Mouse (Mus musculus) heart, embryonic 10.5 days (tissue): ENCODE results near the gene Fam120a. TPM values are rescaled to one million over a fixed set of nuclear protein-coding genes. Genes with fewer than 3 reads are reported as not detected.

ENCODE experiments used
- DNase-seq: peaks from one replicate; pipeline ENCODE4 v3.0.0-alpha.2; 2017; ENCODE audit warnings: low spot score
- H3K27ac ChIP-seq: fragments of 300-500 bp; sonication (generic); 2 replicates; pipeline ENCODE4 v1.5.1; 2016; ENCODE audit warnings: mild to moderate bottlenecking
- H3K27me3 ChIP-seq: fragments of 300-500 bp; sonication (generic); 2 replicates; pipeline ENCODE4 v1.6.1; 2016; ENCODE audit warnings: mild to moderate bottlenecking; ENCODE audit not compliant: poor library complexity, insufficient read depth, severe bottlenecking
- H3K36me3 ChIP-seq: fragments of 300-500 bp; sonication (generic); 2 replicates; pipeline ENCODE4 v1.6.1; 2016; ENCODE audit warnings: mild to moderate bottlenecking, moderate library complexity
- H3K4me1 ChIP-seq: fragments of 300-500 bp; sonication (generic); 2 replicates; pipeline ENCODE4 v1.6.1; 2016; ENCODE audit warnings: mild to moderate bottlenecking
- H3K4me3 ChIP-seq: fragments of 300-500 bp; sonication (generic); 2 replicates; pipeline ENCODE4 v1.5.1; 2016; ENCODE audit warnings: mild to moderate bottlenecking, moderate library complexity
- H3K9me3 ChIP-seq: fragments of 300-500 bp; sonication (generic); 2 replicates; pipeline ENCODE4 v1.6.1; 2016; ENCODE audit warnings: mild to moderate bottlenecking, moderate library complexity
- WGBS: fragments of 180-500 bp; shearing (Covaris S2); methylation state at CpG from one replicate; pipeline ENCODE4 v1.1.7; 2016; 5-methylcytosine and 5-hydroxymethylcytosine counted together
- polyA plus RNA-seq: library from polyadenylated mRNA; unstranded; fragments of >200 nt; fragmentation: Nextera tagmentation; extraction: Ambion mirVana; gene quantifications from 2 replicates; pipeline ENCODE4 v1.2.1, GENCODE M21; 2016

Fam120a gene
- polyA plus RNA-seq = 17.5 and 20.7 TPM in 2 replicates

- Histone ChIP-seq H3K4me1 (peaks cover 48% of the 10 kb centered on the region), H3K4me3 (peak within 1 kb of the TSS; percentile 87), H3K27ac (peak within 1 kb of the TSS; percentile 96), H3K36me3 (0 out of 2 replicates have a peak, but pooled peaks cover 10% of the 10 kb centered on the region), H3K27me3 (no peaks in the 10 kb centered on the region), H3K9me3 (no peaks in the 10 kb centered on the region)
- 4% methylated on average over 115 of the region's 116 CpGs for WGBS
- DNase-seq = peak; percentile 91
Observed at GRCm38 (mm10) chr13:48967956-48968749, at the start of gene Fam120a. Gene Fam120a (minus strand): TSS chr13:48968017.

GRCm38 (mm10) chr13:49017375-49017774 lies 49.6 kb upstream of the Fam120a start:
- Histone ChIP-seq H3K4me1 (peaks cover 31% of the 10 kb centered on the region), H3K27ac (no peak overlapping the region), H3K4me3 (no peak overlapping the region), H3K36me3 (no peaks in the 10 kb centered on the region), H3K27me3 (peaks cover 19% of the 10 kb centered on the region; the same call in 1 of the 2 replicates), H3K9me3 (no peaks in the 10 kb centered on the region)
- 87% methylated on average over 1 of the region's 1 CpGs for WGBS
- DNase-seq = no peak

GRCm38 (mm10) chr13:49016311-49016761 lies 48.5 kb upstream of the Fam120a start:
- H3K27ac ChIP-seq = peak overlapping the region; percentile 74
- H3K27me3 ChIP-seq = peaks cover 19% of the 10 kb centered on the region; the same call in 1 of the 2 replicates
- DNase-seq = peak; percentile 79
- 9% methylated on average over 16 of the region's 16 CpGs for WGBS
- peak overlapping the region; percentile 53 for H3K4me3 ChIP-seq
- peaks cover 31% of the 10 kb centered on the region for H3K4me1 ChIP-seq
- no peaks in the 10 kb centered on the region for H3K36me3 ChIP-seq
- no peaks in the 10 kb centered on the region for H3K9me3 ChIP-seq

- Histone ChIP-seq H3K4me1 (peaks cover 31% of the 10 kb centered on the region), H3K9me3 (no peaks in the 10 kb centered on the region), H3K4me3 (peak overlapping the region; percentile 53), H3K36me3 (no peaks in the 10 kb centered on the region), H3K27me3 (peaks cover 19% of the 10 kb centered on the region; the same call in 1 of the 2 replicates), H3K27ac (peak overlapping the region; percentile 74)
- DNase-seq = peak; percentile 83
- WGBS = 4% methylated on average over 30 of the region's 30 CpGs
Observed at GRCm38 (mm10) chr13:49015366-49016306, 47.8 kb upstream of the Fam120a start.

- H3K4me1 ChIP-seq = peaks cover 23% of the 10 kb centered on the region
- peaks cover 24% of the 10 kb centered on the region; the same call in 1 of the 2 replicates for H3K27me3 ChIP-seq
- WGBS = 67% methylated on average over 5 of the region's 5 CpGs
- H3K27ac ChIP-seq = no peak overlapping the region
- H3K36me3 ChIP-seq = no peaks in the 10 kb centered on the region
- no peaks in the 10 kb centered on the region for H3K9me3 ChIP-seq
- DNase-seq = no peak
- H3K4me3 ChIP-seq = no peak overlapping the region
Observed at GRCm38 (mm10) chr13:49013206-49013794, 45.5 kb upstream of the Fam120a start.

- no peak for DNase-seq
- 64% methylated on average over 3 of the region's 3 CpGs for WGBS
- Histone ChIP-seq H3K4me1 (peaks cover 6% of the 10 kb centered on the region; the same call in 1 of the 2 replicates), H3K4me3 (no peak overlapping the region), H3K27me3 (no peaks in the 10 kb centered on the region), H3K36me3 (no peaks in the 10 kb centered on the region), H3K27ac (no peak overlapping the region), H3K9me3 (no peaks in the 10 kb centered on the region)
Observed at GRCm38 (mm10) chr13:49001691-49002090, 33.9 kb upstream of the Fam120a start.

- H3K4me3 ChIP-seq = no peak overlapping the region
- H3K27ac ChIP-seq = no peak overlapping the region
- DNase-seq = no peak
- peaks cover 10% of the 10 kb centered on the region; the same call in 1 of the 2 replicates for H3K4me1 ChIP-seq
- no peaks in the 10 kb centered on the region for H3K36me3 ChIP-seq
- WGBS = 9% methylated on average over 6 of the region's 6 CpGs
- no peaks in the 10 kb centered on the region for H3K9me3 ChIP-seq
- H3K27me3 ChIP-seq = no peaks in the 10 kb centered on the region
Observed at GRCm38 (mm10) chr13:48998591-48998990, 30.8 kb upstream of the Fam120a start.

- Histone ChIP-seq H3K9me3 (no peaks in the 10 kb centered on the region), H3K27ac (no peak overlapping the region), H3K4me3 (no peak overlapping the region), H3K4me1 (peaks cover 10% of the 10 kb centered on the region; the same call in 1 of the 2 replicates), H3K27me3 (no peaks in the 10 kb centered on the region), H3K36me3 (no peaks in the 10 kb centered on the region)
- DNase-seq = no peak
- WGBS = 88% methylated on average over 4 of the region's 4 CpGs
Observed at GRCm38 (mm10) chr13:48996731-48997130, 28.9 kb upstream of the Fam120a start.

- H3K27ac ChIP-seq = no peak overlapping the region
- no peaks in the 10 kb centered on the region for H3K36me3 ChIP-seq
- no peak for DNase-seq
- H3K4me1 ChIP-seq = peaks cover 15% of the 10 kb centered on the region
- 39% methylated on average over 3 of the region's 3 CpGs for WGBS
- no peaks in the 10 kb centered on the region for H3K27me3 ChIP-seq
- no peak overlapping the region for H3K4me3 ChIP-seq
- H3K9me3 ChIP-seq = no peaks in the 10 kb centered on the region
Observed at GRCm38 (mm10) chr13:48994903-48995302, 27.1 kb upstream of the Fam120a start.

- H3K27me3 ChIP-seq = no peaks in the 10 kb centered on the region
- H3K27ac ChIP-seq = no peak overlapping the region
- no peak overlapping the region for H3K4me3 ChIP-seq
- DNase-seq = no peak
- no peaks in the 10 kb centered on the region for H3K36me3 ChIP-seq
- H3K4me1 ChIP-seq = peaks cover 12% of the 10 kb centered on the region
- H3K9me3 ChIP-seq = no peaks in the 10 kb centered on the region
Observed at GRCm38 (mm10) chr13:48992914-48993313, 25.1 kb upstream of the Fam120a start.

GRCm38 (mm10) chr13:48990138-48990537 lies 22.3 kb upstream of the Fam120a start:
- no peak for DNase-seq
- H3K9me3 ChIP-seq = no peaks in the 10 kb centered on the region
- WGBS = 59% methylated on average over 2 of the region's 2 CpGs
- peaks cover 9% of the 10 kb centered on the region for H3K4me1 ChIP-seq
- no peaks in the 10 kb centered on the region for H3K36me3 ChIP-seq
- no peaks in the 10 kb centered on the region for H3K27me3 ChIP-seq
- H3K4me3 ChIP-seq = no peak overlapping the region
- no peak overlapping the region for H3K27ac ChIP-seq

- Histone ChIP-seq H3K9me3 (no peaks in the 10 kb centered on the region), H3K27ac (peak overlapping the region; percentile 32; the same call in 1 of the 2 replicates), H3K4me3 (no peak overlapping the region), H3K4me1 (peaks cover 9% of the 10 kb centered on the region), H3K36me3 (no peaks in the 10 kb centered on the region), H3K27me3 (no peaks in the 10 kb centered on the region)
- 75% methylated on average over 6 of the region's 6 CpGs for WGBS
- DNase-seq = no peak
Observed at GRCm38 (mm10) chr13:48982482-48983098, 14.8 kb upstream of the Fam120a start.
